8 mouse cellular contexts compared by ENCODE assay signal in the genomic region with DNA sequence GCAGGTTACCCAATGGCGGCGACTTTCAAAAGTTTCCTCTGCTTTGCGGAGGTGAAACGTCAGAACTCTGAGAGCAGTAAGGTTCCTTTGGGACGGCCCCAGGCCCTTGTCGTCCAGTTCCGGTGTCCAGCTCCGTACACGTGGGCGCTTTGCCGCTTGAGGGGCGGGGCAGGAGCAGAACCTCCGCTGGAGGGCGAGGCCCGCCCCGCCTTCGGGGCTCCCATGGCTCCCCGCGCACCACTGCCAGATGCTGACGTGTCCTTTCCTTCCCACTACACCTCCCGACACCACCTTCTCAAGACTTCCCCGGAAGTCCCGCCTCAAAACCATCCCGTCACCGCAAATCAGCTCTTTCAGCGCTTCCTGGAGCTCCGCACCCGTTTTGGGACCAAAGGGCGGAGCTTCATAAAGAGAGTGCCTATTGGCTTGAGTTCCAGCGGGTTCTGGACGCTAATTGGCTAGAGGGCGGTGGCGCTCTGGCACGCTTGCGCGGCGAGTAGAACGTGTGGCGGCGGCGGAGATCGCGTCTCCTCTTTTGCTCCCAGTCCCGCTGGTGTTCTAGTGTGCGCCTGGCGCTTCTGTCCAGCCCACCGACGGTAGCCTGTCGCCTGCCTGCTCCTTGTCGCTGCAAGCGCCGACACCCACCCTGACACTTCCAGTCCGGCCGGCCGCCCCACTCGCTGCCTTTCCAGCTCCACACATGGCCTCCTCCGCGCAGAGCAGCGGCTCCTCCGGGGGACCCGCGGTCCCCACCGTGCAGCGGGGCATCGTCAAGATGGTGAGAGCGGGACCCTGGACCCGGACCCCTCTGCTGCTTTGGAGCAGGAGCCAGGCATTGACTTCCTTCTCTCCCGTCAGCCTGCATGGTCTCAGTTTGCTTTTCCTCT. TPM values are rescaled to one million over a fixed set of nuclear protein-coding genes. Genes with fewer than 3 reads are reported as not detected.
A peak's percentile ranks its signal among the peaks of the same experiment; 100 is the strongest.
DNase-seq lines count a peak whose midpoint lies in the region; ATAC-seq lines count a peak whose summit lies in the region.

No protein-coding gene starts in this region.

- DNase-seq in adrenal gland, adult (ENCODE audit: inconsistent age in 2 of 2, low spot score in 1 of 2): peak; percentile 99 to 100
- peak; percentile 100 for DNase-seq in embryo, embryonic 10.5 days (ENCODE audit: low spot score)
- DNase-seq in gastrocnemius, postnatal 14 days: peak; percentile 99
- DNase-seq in left cerebral cortex, postnatal 10 days (ENCODE audit: extremely low spot score in 1 of 2, low spot score in 2 of 2): peak; percentile 98 to 99
- peak; percentile 98 for DNase-seq in right cerebral cortex, postnatal 25 days
- DNase-seq in urinary bladder, postnatal 4 days (ENCODE audit: low spot score in 2 of 2): peak; percentile 98

- ATAC-seq in inflammation-experienced regulatory T-cells, adult 6 months: peak; percentile 96
- ATAC-seq in megakaryocyte-erythroid progenitor cell, adult 5-6 weeks (replicated peaks; ENCODE audit: low FRiP score, low TSS enrichment, poor library complexity, severe bottlenecking): peak; percentile 97

- intact Hi-C loops in gastrocnemius, postnatal 14 days (cut with DNase I; ENCODE audit: low total_unique reads): loop anchor here (5.0 to 10.0 kb wide), 2 partner anchors 58 to 215 kb away; a partner anchor contains a TSS
- intact Hi-C loops in left cerebral cortex, postnatal 10 days (cut with DNase I): no loop called here

RNA-seq across cellular contexts. Expression of a gene that starts 5.2 kb away (rescaled TPM):
- 10 to 100 TPM; 43.4 to 51.3 TPM for total RNA-seq in gastrocnemius, postnatal 14 days (2021)
- polyA plus RNA-seq in inflammation-experienced regulatory T-cells, adult 6 months (2017; shearing (Covaris generic)): 10 to 100 TPM; 44.7 to 54.7 (median 51.4) TPM
- 100 to 1,000 TPM; 109 to 116 TPM for total RNA-seq in left cerebral cortex, postnatal 10 days (2021)
- 65.7 and 94.3 TPM in 2 replicates for total RNA-seq in megakaryocyte-erythroid progenitor cell, adult 5-6 weeks (2014; fragmentation: Nextera tagmentation)
- 80.6 and 188 TPM in 2 replicates for total RNA-seq in megakaryocyte-erythroid progenitor cell, adult 5-6 weeks (2017)

RNA-seq across cellular contexts. Expression of a gene that starts 31.0 kb away (rescaled TPM):
- not detected for total RNA-seq in gastrocnemius, postnatal 14 days (2021)
- not detected for polyA plus RNA-seq in inflammation-experienced regulatory T-cells, adult 6 months (2017; shearing (Covaris generic))
- not detected for total RNA-seq in left cerebral cortex, postnatal 10 days (2021)
- total RNA-seq in megakaryocyte-erythroid progenitor cell, adult 5-6 weeks (2014; fragmentation: Nextera tagmentation): not detected in 2 replicates
- not detected in 2 replicates for total RNA-seq in megakaryocyte-erythroid progenitor cell, adult 5-6 weeks (2017)

RNA-seq across cellular contexts. Expression of a gene that starts 51.9 kb away (rescaled TPM):
- total RNA-seq in gastrocnemius, postnatal 14 days (2021): 1 to 10 TPM; 5.4 to 5.7 TPM
- polyA plus RNA-seq in inflammation-experienced regulatory T-cells, adult 6 months (2017; shearing (Covaris generic)): 1 to 10 TPM; 5.9 to 8.0 (median 7.9) TPM
- 10 to 100 TPM; 14.6 TPM for total RNA-seq in left cerebral cortex, postnatal 10 days (2021)
- total RNA-seq in megakaryocyte-erythroid progenitor cell, adult 5-6 weeks (2014; fragmentation: Nextera tagmentation): 4.2 and 4.3 TPM in 2 replicates
- 10.4 and 12.1 TPM in 2 replicates for total RNA-seq in megakaryocyte-erythroid progenitor cell, adult 5-6 weeks (2017)

RNA-seq across cellular contexts. Expression of a gene that starts 52.5 kb away (rescaled TPM):
- not detected for total RNA-seq in gastrocnemius, postnatal 14 days (2021)
- polyA plus RNA-seq in inflammation-experienced regulatory T-cells, adult 6 months (2017; shearing (Covaris generic)): under 1 TPM in 1 of 3 experiments, not detected in 2; 0.25 TPM
- total RNA-seq in left cerebral cortex, postnatal 10 days (2021): under 1 TPM in 1 of 2 experiments, not detected in 1; 0.17 TPM
- 0.32 and 0.48 TPM in 2 replicates for total RNA-seq in megakaryocyte-erythroid progenitor cell, adult 5-6 weeks (2014; fragmentation: Nextera tagmentation)
- total RNA-seq in megakaryocyte-erythroid progenitor cell, adult 5-6 weeks (2017): not detected in 2 replicates

RNA-seq across cellular contexts. Expression of a gene that starts 56.7 kb away (rescaled TPM):
- 10 to 100 TPM; 97.7 to 99.2 TPM for total RNA-seq in gastrocnemius, postnatal 14 days (2021)
- 10 to 100 TPM; 19.8 to 78.8 (median 44.8) TPM for polyA plus RNA-seq in inflammation-experienced regulatory T-cells, adult 6 months (2017; shearing (Covaris generic))
- total RNA-seq in left cerebral cortex, postnatal 10 days (2021): 100 to 1,000 TPM; 401 to 406 TPM
- 74.2 and 89.2 TPM in 2 replicates for total RNA-seq in megakaryocyte-erythroid progenitor cell, adult 5-6 weeks (2014; fragmentation: Nextera tagmentation)
- total RNA-seq in megakaryocyte-erythroid progenitor cell, adult 5-6 weeks (2017): 43.2 and 45.6 TPM in 2 replicates

Comparison
In these comparisons a context has a peak if more than half of its experiments do, and no peak if none do; other contexts are left out.
1. Peak in every context shown above with its lines: DNase-seq and ATAC-seq.